Mouse (Mus musculus): Measurements from ENCODE around the gene Lyar.

DNA sequence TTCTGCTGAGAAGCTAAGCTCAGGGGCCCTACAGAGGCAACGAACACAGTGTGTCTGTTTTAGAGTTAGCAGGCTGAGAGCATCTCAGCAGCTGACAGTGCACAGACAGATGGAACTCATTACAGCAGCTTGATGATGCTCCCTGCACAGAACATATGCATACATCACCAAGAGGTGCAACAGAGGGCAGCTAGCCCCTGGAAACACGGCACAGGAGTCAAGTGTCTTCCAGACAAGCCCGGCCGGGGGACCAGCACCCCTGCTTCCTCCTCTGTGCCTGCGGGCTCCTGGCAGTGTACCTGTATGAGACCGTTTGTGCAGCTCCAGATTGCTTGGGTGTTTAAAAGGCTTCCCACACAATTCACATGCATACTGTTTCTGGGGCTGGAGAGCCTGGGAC lies 7.3 kb upstream of the Lyar start:
- no peak for TF ChIP-seq HCFC1 (IDR thresholded peaks at IDR 0.05; ENCODE audit: borderline replicate concordance, insufficient read depth, low read length)
- TF ChIP-seq ZC3H11A (IDR thresholded peaks at IDR 0.05; ENCODE audit: borderline replicate concordance, low read depth, low read length): no peak
- TF ChIP-seq ZNF384 (IDR thresholded peaks at IDR 0.05; ENCODE audit: low read depth, low read length): no peak

All from ES-E14 (cell line).